Mouse (Mus musculus) embryonic fibroblast, embryonic 13.5 days (primary cell): ENCODE data around the gene Adam19.

Source experiments
- CTCF ChIP-seq: IDR thresholded peaks from 2 replicates; pipeline ENCODE4 v1.5.1; 2011; ENCODE audit warnings: mild to moderate bottlenecking, control low read depth, low read length, moderate library complexity, borderline replicate concordance; ENCODE audit not compliant: insufficient read depth
- POLR2A ChIP-seq: IDR thresholded peaks from 2 replicates; pipeline ENCODE4 v1.6.1; 2011; ENCODE audit warnings: low read depth, mild to moderate bottlenecking, control low read depth, low read length, moderate library complexity

DNA sequence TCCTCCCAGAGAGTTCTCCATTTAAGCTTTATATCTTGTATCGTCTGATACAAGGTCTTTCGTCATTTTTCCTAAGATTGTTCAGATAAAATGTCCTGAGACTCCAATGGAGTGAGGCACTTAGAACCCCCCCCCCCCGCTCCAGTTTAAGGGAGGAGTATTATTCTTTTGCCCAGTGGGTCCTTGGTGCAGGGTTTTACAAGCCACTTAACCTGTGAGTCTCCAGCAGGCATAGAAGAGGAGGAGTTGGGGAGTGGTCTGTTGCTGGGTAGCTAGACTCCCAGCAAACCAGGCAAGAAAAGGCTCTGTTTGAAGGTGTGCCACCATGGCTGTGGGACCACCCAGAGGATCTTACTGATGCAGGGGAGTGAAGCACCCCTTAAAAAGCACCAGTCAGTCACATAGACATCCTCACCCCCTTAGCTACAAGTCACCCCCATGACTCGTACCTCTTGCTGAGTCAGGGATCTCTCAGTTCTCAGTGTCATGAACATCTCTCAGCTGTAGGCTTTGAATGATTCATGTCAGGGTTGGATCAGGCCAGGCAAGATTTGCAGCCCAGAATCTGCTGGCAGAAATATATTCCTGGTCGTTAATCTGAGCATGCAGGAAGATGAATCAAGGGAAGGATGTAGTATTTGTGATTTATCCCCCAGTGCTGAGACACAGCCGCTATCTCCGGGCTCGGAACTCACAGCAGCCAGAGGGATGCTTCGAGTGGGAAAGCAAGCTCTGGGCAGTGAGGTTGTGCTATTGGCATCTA, 59.8 kb downstream of the Adam19 start:
- TF ChIP-seq POLR2A, result no peak
- no peak for TF ChIP-seq CTCF
